Mouse (Mus musculus) heart, embryonic 11.5 days (tissue): ENCODE data around the gene Tomm40l. TPM values are rescaled to one million over a fixed set of nuclear protein-coding genes. Genes with fewer than 3 reads are reported as not detected.

Experiments used
- ATAC-seq: fragments of 200-750 bp; cut with Nextera tagmentation; replicated peaks from 2 replicates; pipeline ENCODE4 v1.8.0; 2017; ENCODE audit warnings: moderate library complexity; ENCODE audit not compliant: insufficient number of reproducible peaks, low FRiP score, low TSS enrichment
- H3K27ac ChIP-seq: fragments of 300-500 bp; sonication (generic); 2 replicates; pipeline ENCODE4 v1.5.1; 2014; ENCODE audit warnings: mild to moderate bottlenecking, low read depth, low read length
- H3K27me3 ChIP-seq: fragments of 300-500 bp; sonication (generic); 2 replicates; pipeline ENCODE4 v1.6.1; 2014; ENCODE audit warnings: mild to moderate bottlenecking, low read length, mixed read lengths; ENCODE audit not compliant: control insufficient read depth, insufficient read depth
- H3K36me3 ChIP-seq: fragments of 300-500 bp; sonication (generic); 2 replicates; pipeline ENCODE4 v1.6.1; 2014; ENCODE audit warnings: mild to moderate bottlenecking, low read length, moderate library complexity, mixed read lengths; ENCODE audit not compliant: control insufficient read depth, insufficient read depth
- H3K4me1 ChIP-seq: fragments of 300-500 bp; sonication (generic); 2 replicates; pipeline ENCODE4 v1.6.1; 2014; ENCODE audit warnings: low read length; ENCODE audit not compliant: control insufficient read depth, insufficient read depth
- H3K4me2 ChIP-seq: fragments of 300-500 bp; sonication (generic); 2 replicates; pipeline ENCODE4 v1.6.1; 2014; ENCODE audit warnings: mild to moderate bottlenecking, moderate library complexity
- H3K4me3 ChIP-seq: fragments of 300-500 bp; sonication (generic); 2 replicates; pipeline ENCODE4 v1.5.1; 2014; ENCODE audit warnings: low read depth, low read length
- H3K9ac ChIP-seq: fragments of 300-500 bp; sonication (generic); 2 replicates; pipeline ENCODE4 v1.6.1; 2014; ENCODE audit warnings: mild to moderate bottlenecking, low read depth, low read length, moderate library complexity
- H3K9me3 ChIP-seq: fragments of 300-500 bp; sonication (generic); replicated peaks from 2 replicates; pipeline ENCODE4 v1.6.1; 2016; ENCODE audit warnings: low read length; ENCODE audit not compliant: control insufficient read depth
- WGBS: fragments of 180-500 bp; shearing (Covaris S2); extraction: QIAGEN DNeasy Blood & Tissue Kit; methylation state at CpG from one replicate; pipeline ENCODE4 v1.1.7; 2014; ENCODE audit not compliant: insufficient replicate concordance; 5-methylcytosine and 5-hydroxymethylcytosine counted together
- polyA plus RNA-seq: library from polyadenylated mRNA; unstranded; fragments of >200 nt; fragmentation: Nextera tagmentation; extraction: Ambion mirVana; gene quantifications from 2 replicates; pipeline ENCODE4 v1.2.1, GENCODE M21; 2014

Tomm40l gene
- polyA plus RNA-seq, 1 experiment from 2014 or later, result 44.1 TPM

DNA sequence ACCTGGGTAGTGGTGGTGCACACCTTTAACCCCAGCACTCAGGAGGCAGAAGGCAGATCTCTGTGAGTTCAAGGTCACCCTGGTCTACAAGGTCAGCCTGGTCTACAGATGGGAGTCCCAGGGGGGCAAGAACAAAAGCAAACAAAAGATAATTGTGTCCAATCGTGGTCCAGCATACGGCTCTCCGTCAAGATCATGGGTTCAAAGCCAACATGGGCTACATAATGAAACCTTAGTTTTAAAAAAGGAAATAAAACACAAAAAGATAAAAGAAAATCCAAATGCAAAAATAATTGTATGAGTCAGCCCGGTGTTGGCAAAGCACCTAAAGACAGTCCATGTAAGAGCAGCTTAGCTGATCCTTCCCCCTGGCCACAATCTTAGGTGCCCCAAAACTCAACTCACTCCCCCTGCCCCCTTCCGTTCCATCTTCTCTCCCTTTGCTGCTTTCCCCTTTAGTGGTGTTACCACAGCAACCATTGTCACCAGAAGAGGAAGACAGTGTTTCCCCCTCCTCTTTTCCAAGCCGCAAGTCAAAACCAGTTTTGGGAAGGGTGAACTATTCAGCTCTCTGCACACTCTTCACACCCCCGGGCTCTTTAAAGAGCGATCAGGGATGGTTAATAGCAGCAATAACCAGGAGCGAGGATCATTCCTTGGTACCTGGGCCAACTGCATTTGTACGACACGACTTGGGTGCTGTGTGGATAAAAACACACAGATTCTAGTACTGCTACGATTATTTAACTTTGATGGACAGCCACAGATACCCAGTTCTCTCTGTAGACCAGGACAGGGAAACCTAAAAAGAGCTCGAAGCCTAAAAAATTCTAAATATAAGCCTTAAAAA is 34.2 kb downstream of the Tomm40l start:
- Histone ChIP-seq H3K4me2 (no peak overlapping the region), H3K27ac (no peak overlapping the region), H3K9ac (no peak overlapping the region), H3K36me3 (no peaks in the 10 kb centered on the region), H3K27me3 (peaks cover 5% of the 10 kb centered on the region; the same call in 1 of the 2 replicates), H3K9me3 (no peaks in the 10 kb centered on the region), H3K4me3 (no peak overlapping the region), H3K4me1 (peaks cover 37% of the 10 kb centered on the region)
- ATAC-seq, result no peak
- 69% methylated on average over 13 of the region's 13 CpGs for WGBS

DNA sequence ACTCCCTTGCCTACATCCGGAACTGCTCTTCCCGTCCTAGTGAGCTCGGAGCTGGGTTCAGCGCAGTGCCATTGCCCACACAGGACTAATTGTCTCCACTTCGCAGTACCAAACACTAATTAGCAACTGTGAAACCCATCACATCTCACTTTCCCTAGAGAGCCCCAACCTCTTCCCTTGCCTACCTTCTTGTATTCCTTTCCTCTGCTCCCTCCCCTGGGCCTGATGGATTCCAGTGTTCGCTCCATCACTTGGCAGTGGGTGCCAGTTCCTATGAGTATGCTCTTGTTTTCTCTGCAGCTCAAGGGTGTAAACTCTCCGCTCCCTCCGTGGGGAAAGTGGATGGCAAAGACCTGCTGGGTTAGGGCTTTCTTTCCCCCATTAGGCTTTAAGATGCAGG is 36.7 kb downstream of the Tomm40l start:
- ATAC-seq, result no peak
- Histone ChIP-seq H3K9ac (no peak overlapping the region), H3K4me3 (no peak overlapping the region), H3K4me2 (no peak overlapping the region; the same call in 1 of the 2 replicates), H3K27ac (no peak overlapping the region), H3K27me3 (no peaks in the 10 kb centered on the region), H3K4me1 (peaks cover 31% of the 10 kb centered on the region), H3K9me3 (no peaks in the 10 kb centered on the region), H3K36me3 (no peaks in the 10 kb centered on the region)
- WGBS, result 52% methylated on average over 8 of the region's 8 CpGs

DNA sequence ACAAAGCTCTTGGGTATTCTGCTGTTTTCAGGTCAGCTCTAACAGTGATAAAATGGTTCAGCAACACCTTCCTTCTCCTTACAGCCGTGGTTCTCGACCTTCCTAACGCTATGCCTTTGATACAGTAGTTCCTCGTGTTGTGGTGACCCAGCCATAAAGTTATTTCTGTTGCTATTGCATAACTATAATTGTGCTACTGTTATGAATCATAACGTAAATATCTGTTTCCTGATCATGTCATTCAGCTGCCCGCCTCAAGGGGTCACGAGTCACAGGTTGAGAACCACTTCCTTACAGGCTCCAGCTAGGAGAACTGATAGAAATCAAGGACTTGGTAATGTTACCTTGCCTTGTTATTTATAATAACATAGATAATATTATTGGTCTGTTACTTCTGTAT is 38.0 kb downstream of the Tomm40l start:
- Histone ChIP-seq H3K9ac (no peak overlapping the region), H3K4me1 (peaks cover 24% of the 10 kb centered on the region), H3K27ac (no peak overlapping the region), H3K9me3 (no peaks in the 10 kb centered on the region), H3K27me3 (no peaks in the 10 kb centered on the region), H3K36me3 (no peaks in the 10 kb centered on the region), H3K4me2 (no peak overlapping the region), H3K4me3 (no peak overlapping the region)
- ATAC-seq, result no peak
- WGBS, result 70% methylated on average over 7 of the region's 7 CpGs

DNA sequence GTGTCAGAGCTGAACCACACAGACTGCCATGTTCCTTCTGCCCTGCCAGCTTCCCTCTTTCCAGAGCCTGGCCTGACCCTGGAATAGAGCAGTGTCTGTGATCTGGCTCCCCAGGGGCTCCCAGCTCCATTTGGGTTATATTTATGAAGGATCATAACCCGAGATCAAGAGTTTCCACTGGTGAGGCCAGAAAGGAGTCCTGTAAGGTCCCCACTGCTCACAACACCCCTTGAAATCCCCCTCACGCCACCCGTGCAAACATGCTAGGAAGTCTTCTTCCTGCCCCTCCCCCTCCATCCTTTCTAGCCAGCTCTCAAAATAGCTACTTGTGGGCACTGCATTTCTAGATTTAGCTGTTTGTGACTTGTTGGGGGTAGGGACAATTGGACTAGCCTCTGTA is 38.7 kb downstream of the Tomm40l start:
- H3K36me3 ChIP-seq, result no peaks in the 10 kb centered on the region
- no peak for ATAC-seq
- no peak overlapping the region for H3K4me3 ChIP-seq
- H3K4me1 ChIP-seq, result peaks cover 18% of the 10 kb centered on the region
- H3K27me3 ChIP-seq, result no peaks in the 10 kb centered on the region
- peak overlapping the region; percentile 60; the same call in 1 of the 2 replicates for H3K27ac ChIP-seq
- no peak overlapping the region for H3K9ac ChIP-seq
- H3K9me3 ChIP-seq, result no peaks in the 10 kb centered on the region
- 33% methylated on average over 3 of the region's 3 CpGs for WGBS
- peak overlapping the region; percentile 9 for H3K4me2 ChIP-seq

DNA sequence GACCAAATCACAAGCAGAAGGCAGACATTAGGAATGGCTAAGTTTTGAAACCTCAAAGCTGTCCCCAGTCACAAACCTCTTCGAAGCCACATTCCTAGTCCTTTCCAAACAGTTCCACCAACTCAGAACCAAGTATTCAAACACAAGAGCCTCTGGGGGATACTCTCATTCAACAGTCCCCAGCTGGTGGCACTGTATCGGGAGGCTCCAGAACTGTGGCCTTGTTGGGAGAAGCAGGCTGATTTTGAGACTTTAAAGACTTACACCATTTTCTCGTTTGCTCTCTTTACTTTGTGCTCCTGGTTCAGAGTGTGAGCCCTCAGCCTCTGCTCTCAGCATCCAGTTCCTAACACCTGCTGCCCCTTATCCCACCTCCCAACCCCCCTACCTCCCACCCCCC is 39.3 kb downstream of the Tomm40l start:
- no peak overlapping the region for H3K4me2 ChIP-seq
- no peaks in the 10 kb centered on the region for H3K9me3 ChIP-seq
- no peaks in the 10 kb centered on the region for H3K36me3 ChIP-seq
- no peak for ATAC-seq
- no peaks in the 10 kb centered on the region for H3K27me3 ChIP-seq
- H3K9ac ChIP-seq, result no peak overlapping the region
- no peak overlapping the region for H3K4me3 ChIP-seq
- H3K4me1 ChIP-seq, result peaks cover 18% of the 10 kb centered on the region
- H3K27ac ChIP-seq, result no peak overlapping the region
- WGBS, result 86% methylated on average over 3 of the region's 3 CpGs

DNA sequence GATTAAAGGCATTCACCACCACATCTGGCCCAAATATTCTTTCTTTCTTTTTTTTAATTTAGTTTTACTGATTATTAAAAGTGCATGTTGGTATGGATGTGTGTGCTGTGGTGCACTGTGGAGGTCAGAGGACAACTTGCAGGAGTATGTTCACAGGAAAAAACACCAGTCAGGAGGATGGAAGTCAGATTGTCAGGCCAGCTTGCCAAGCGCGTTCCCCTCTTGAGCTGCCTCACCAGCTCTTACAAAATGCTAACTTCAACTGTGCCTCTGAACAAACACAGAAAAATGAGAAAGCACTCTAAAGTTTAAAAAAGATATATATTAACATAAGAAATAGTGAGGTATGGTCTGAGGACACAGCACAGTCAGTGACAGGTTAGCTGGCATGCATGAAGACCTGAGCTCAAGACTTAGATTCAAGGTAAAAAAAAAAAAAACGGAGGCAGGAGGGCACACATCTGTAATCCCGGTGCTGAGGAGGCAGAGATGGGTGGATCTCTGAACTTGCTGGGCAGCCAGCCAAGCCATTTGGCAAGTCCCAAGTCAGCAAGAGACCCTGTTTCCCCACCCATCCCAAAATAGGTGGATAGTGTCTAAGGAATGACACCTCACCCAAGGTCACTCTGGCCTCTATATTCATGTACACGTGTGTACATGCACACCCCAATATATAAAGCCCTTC is 42.7 kb downstream of the Tomm40l start:
- Histone ChIP-seq H3K27ac (no peak overlapping the region), H3K4me3 (no peak overlapping the region), H3K9me3 (no peaks in the 10 kb centered on the region), H3K36me3 (no peaks in the 10 kb centered on the region), H3K27me3 (no peaks in the 10 kb centered on the region), H3K4me1 (peaks cover 5% of the 10 kb centered on the region; the same call in 1 of the 2 replicates), H3K9ac (no peak overlapping the region), H3K4me2 (no peak overlapping the region)
- ATAC-seq, result no peak
- 68% methylated on average over 5 of the region's 5 CpGs for WGBS

DNA sequence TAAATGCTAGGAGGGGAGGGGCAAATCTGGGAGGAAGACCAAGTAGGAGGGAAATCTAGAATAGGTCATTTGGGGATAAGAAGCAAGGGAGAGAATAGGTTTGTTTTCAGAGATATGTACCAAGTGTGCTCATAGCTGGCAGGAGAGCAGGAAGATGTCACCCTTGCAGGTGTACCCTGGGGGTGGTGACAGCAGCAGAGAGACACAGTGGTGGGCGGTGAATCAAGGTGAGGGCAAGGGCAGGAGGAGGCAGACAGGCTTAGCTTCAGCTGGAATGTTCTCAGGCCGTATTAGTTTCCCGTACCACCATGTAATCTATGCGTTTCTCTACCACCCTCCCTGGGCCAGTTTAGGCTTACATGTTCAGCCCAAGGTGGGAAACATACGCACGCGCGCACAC is 49.5 kb downstream of the Tomm40l start:
- no peaks in the 10 kb centered on the region for H3K36me3 ChIP-seq
- no peak for ATAC-seq
- H3K9ac ChIP-seq, result no peak overlapping the region
- no peak overlapping the region for H3K27ac ChIP-seq
- 0 out of 2 replicates have a peak, but pooled peaks cover 3% of the 10 kb centered on the region for H3K4me1 ChIP-seq
- H3K4me2 ChIP-seq, result no peak overlapping the region
- H3K9me3 ChIP-seq, result no peaks in the 10 kb centered on the region
- H3K4me3 ChIP-seq, result no peak overlapping the region
- WGBS, result 83% methylated on average over 8 of the region's 8 CpGs
- H3K27me3 ChIP-seq, result no peaks in the 10 kb centered on the region; the same call in 1 of the 2 replicates

DNA sequence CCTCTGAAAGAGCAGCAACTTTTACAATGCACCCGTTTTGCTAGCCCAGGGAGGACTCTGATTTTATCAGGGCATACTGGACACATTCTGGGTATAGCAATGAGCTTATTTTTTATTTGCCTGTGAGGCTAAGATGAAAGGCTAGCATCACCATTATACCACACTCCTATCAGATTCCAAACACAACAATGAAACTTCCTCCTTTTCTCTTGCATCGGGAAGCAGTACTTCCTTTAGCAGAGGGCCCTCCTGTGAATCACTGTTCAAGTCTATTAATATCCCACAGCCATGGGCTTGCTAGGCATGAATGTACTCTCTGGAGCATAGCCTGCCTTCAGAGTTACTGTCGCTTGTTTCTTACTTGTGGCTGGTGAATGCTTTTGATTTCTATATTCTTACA is 51.2 kb downstream of the Tomm40l start:
- 30% methylated on average over 3 of the region's 3 CpGs for WGBS
- Histone ChIP-seq H3K4me2 (no peak overlapping the region), H3K4me3 (no peak overlapping the region), H3K36me3 (no peaks in the 10 kb centered on the region), H3K27me3 (no peaks in the 10 kb centered on the region; the same call in 1 of the 2 replicates), H3K9me3 (no peaks in the 10 kb centered on the region), H3K9ac (no peak overlapping the region), H3K27ac (peak overlapping the region; percentile 66), H3K4me1 (0 out of 2 replicates have a peak, but pooled peaks cover 3% of the 10 kb centered on the region)
- ATAC-seq, result no peak
